Mouse (Mus musculus) small intestine, adult 2 months (tissue): ENCODE measurements at regions not wholly inside any gene's neighbourhood (a gene's known extent, or its start where the extent isn't known, plus 50 kb on each side); places are given as distances from the start of the nearest gene placed in this dataset.

Experiments
- CTCF ChIP-seq: fragments of 200-500 bp; IDR thresholded peaks from 2 replicates; pipeline ENCODE4 v1.5.1; 2012; ENCODE audit warnings: low read depth, mild to moderate bottlenecking, control low read depth, inconsistent platforms, low read length, moderate library complexity, mixed read lengths; ENCODE audit not compliant: insufficient replicate concordance, insufficient read length; ENCODE audit errors: extremely low read depth
- POLR2A ChIP-seq: fragments of 200-500 bp; IDR thresholded peaks from 2 replicates; pipeline ENCODE4 v1.6.1; 2012; ENCODE audit warnings: low read depth, mild to moderate bottlenecking, control low read depth, inconsistent platforms, low read length, moderate library complexity

DNA sequence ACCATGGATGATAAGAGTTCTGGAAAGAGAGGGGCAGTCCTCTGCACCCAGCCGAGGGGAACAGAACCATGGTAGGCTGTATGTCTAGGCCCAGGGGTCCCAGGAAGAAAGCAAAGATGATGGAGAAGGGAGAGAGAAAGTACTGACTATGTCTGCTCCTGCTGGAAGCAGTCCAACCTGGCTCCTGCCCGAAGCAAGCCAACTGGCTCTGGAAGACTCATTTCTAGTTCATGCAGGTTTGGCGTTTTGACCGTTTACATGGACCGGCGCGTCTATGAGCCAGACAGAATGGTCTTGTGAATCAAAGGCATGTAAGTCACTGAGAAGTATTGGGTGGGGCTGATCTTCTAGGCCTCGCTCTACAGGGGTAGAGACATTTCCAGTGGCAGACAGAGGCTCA lies 385.6 kb downstream of the Zfp536 start:
- TF ChIP-seq CTCF = no peak
- TF ChIP-seq POLR2A = no peak
